Mouse (Mus musculus) heart, postnatal 0 days (tissue): ENCODE results near the gene Runx2. TPM values are rescaled to one million over a fixed set of nuclear protein-coding genes. Genes with fewer than 3 reads are reported as not detected.

Experiments
- ATAC-seq: fragments of 200-750 bp; cut with Nextera tagmentation; 2 replicates; pipeline ENCODE4 v1.8.0; 2017; ENCODE audit warnings: low read depth, moderate number of reproducible peaks, moderate library complexity; ENCODE audit not compliant: insufficient read depth
- DNase-seq: peaks from one replicate; pipeline ENCODE4 v3.0.0-alpha.2; 2016; ENCODE audit warnings: low spot score
- H3K27ac ChIP-seq: fragments of 300-500 bp; sonication (generic); 2 replicates; pipeline ENCODE4 v1.5.1; 2014; ENCODE audit warnings: low read depth, mild to moderate bottlenecking
- H3K27me3 ChIP-seq: fragments of 300-500 bp; sonication (generic); 2 replicates; pipeline ENCODE4 v1.6.1; 2014; ENCODE audit warnings: low read length, mixed read lengths; ENCODE audit not compliant: control insufficient read depth, insufficient read depth
- H3K36me3 ChIP-seq: fragments of 300-500 bp; sonication (generic); replicated peaks from 2 replicates; pipeline ENCODE4 v1.6.1; 2014; ENCODE audit warnings: low read length, mixed read lengths; ENCODE audit not compliant: control insufficient read depth, insufficient read depth
- H3K4me1 ChIP-seq: fragments of 300-500 bp; sonication (generic); 2 replicates; pipeline ENCODE4 v1.6.1; 2014; ENCODE audit warnings: antibody characterized with exemption; ENCODE audit not compliant: control insufficient read depth, insufficient read depth
- H3K4me2 ChIP-seq: fragments of 300-500 bp; sonication (generic); 2 replicates; pipeline ENCODE4 v1.6.1; 2014; ENCODE audit warnings: low read depth, mild to moderate bottlenecking, low read length, moderate library complexity
- H3K4me3 ChIP-seq: fragments of 300-500 bp; sonication (generic); 2 replicates; pipeline ENCODE4 v1.5.1; 2014; ENCODE audit warnings: low read depth, low read length
- H3K9ac ChIP-seq: fragments of 300-500 bp; sonication (generic); replicated peaks from 2 replicates; pipeline ENCODE4 v1.6.1; 2014; ENCODE audit warnings: low read depth, low read length, mixed read lengths
- H3K9me3 ChIP-seq: fragments of 300-500 bp; sonication (generic); replicated peaks from 2 replicates; pipeline ENCODE4 v1.6.1; 2016; ENCODE audit warnings: low read length; ENCODE audit not compliant: control insufficient read depth
- CTCF ChIP-seq: IDR thresholded peaks from 2 replicates; pipeline ENCODE4 v1.5.1; 2016; ENCODE audit warnings: antibody characterized with exemption, control low read depth, low read depth
- EP300 ChIP-seq: IDR thresholded peaks from 2 replicates; pipeline ENCODE4 v1.6.1; 2016; ENCODE audit warnings: antibody characterized with exemption, low read depth
- WGBS: fragments of 180-500 bp; shearing (Covaris S2); extraction: QIAGEN DNeasy Blood & Tissue Kit; methylation state at CpG from one replicate; pipeline ENCODE4 v1.1.7; 2014; 5-methylcytosine and 5-hydroxymethylcytosine counted together
- polyA plus RNA-seq: library from polyadenylated mRNA; unstranded; fragments of >200 nt; fragmentation: Nextera tagmentation; extraction: Ambion mirVana; gene quantifications from 2 replicates; pipeline ENCODE4 v1.2.1, GENCODE M21; 2015
- total RNA-seq: library from RNA; depleted of rRNA; stranded (reverse); fragments of >200 nt; gene quantifications from 2 replicates; pipeline ENCODE4 v1.2.3, GENCODE M21; 2014; ENCODE audit warnings: low replicate concordance

Gene Runx2
- total and polyA plus RNA-seq, 2 experiments from 2014 or later, result 0.04 TPM; not detected in 1

GRCm38 (mm10) chr17:44472695-44473094 is 341.9 kb downstream of the Runx2 start:
- WGBS, result 79% methylated on average over 7 of the region's 7 CpGs
- Histone ChIP-seq H3K4me3 (no peak overlapping the region), H3K4me2 (no peak overlapping the region), H3K36me3 (no peaks in the 10 kb centered on the region), H3K9ac (no peak overlapping the region), H3K9me3 (no peaks in the 10 kb centered on the region), H3K4me1 (no peaks in the 10 kb centered on the region), H3K27ac (no peak overlapping the region), H3K27me3 (no peaks in the 10 kb centered on the region)
- DNase-seq, result no peak
- ATAC-seq, result no peak
- TF ChIP-seq EP300, result no peak
- no peak for TF ChIP-seq CTCF

GRCm38 (mm10) chr17:44463679-44464078 is 350.9 kb downstream of the Runx2 start:
- Histone ChIP-seq H3K27ac (no peak overlapping the region), H3K4me3 (no peak overlapping the region), H3K9me3 (no peaks in the 10 kb centered on the region), H3K27me3 (no peaks in the 10 kb centered on the region), H3K4me1 (no peaks in the 10 kb centered on the region), H3K36me3 (no peaks in the 10 kb centered on the region), H3K4me2 (no peak overlapping the region), H3K9ac (no peak overlapping the region)
- TF ChIP-seq EP300, result no peak
- no peak for TF ChIP-seq CTCF
- DNase-seq (no peak), ATAC-seq (no peak)
- WGBS, result 55% methylated on average over 4 of the region's 4 CpGs

- Histone ChIP-seq H3K9ac (no peak overlapping the region), H3K27ac (no peak overlapping the region), H3K4me3 (no peak overlapping the region), H3K27me3 (peaks cover 8% of the 10 kb centered on the region; the same call in 1 of the 2 replicates), H3K36me3 (no peaks in the 10 kb centered on the region), H3K4me2 (no peak overlapping the region), H3K4me1 (no peaks in the 10 kb centered on the region), H3K9me3 (no peaks in the 10 kb centered on the region)
- DNase-seq (no peak), ATAC-seq (no peak)
- no peak for TF ChIP-seq CTCF
- TF ChIP-seq EP300, result no peak
- WGBS, result 83% methylated on average over 6 of the region's 6 CpGs
Measured at GRCm38 (mm10) chr17:44460156-44460555, 354.4 kb downstream of the Runx2 start.

GRCm38 (mm10) chr17:44459029-44459428 is 355.6 kb downstream of the Runx2 start:
- Histone ChIP-seq H3K9me3 (no peaks in the 10 kb centered on the region), H3K36me3 (no peaks in the 10 kb centered on the region), H3K4me3 (no peak overlapping the region), H3K27me3 (peaks cover 10% of the 10 kb centered on the region; the same call in 1 of the 2 replicates), H3K9ac (no peak overlapping the region), H3K27ac (no peak overlapping the region), H3K4me1 (no peaks in the 10 kb centered on the region), H3K4me2 (no peak overlapping the region)
- TF ChIP-seq CTCF (no peak), EP300 (no peak)
- DNase-seq (no peak), ATAC-seq (no peak)
- WGBS, result 82% methylated on average over 4 of the region's 4 CpGs

- Histone ChIP-seq H3K4me1 (no peaks in the 10 kb centered on the region), H3K9me3 (no peaks in the 10 kb centered on the region), H3K4me3 (no peak overlapping the region), H3K36me3 (no peaks in the 10 kb centered on the region), H3K27me3 (peaks cover 10% of the 10 kb centered on the region; the same call in 1 of the 2 replicates), H3K9ac (no peak overlapping the region), H3K4me2 (no peak overlapping the region), H3K27ac (no peak overlapping the region)
- WGBS, result 76% methylated on average over 3 of the region's 3 CpGs
- TF ChIP-seq CTCF (no peak), EP300 (no peak)
- ATAC-seq, result no peak
- no peak for DNase-seq
Measured at GRCm38 (mm10) chr17:44456696-44457095, 357.9 kb downstream of the Runx2 start.
